Mouse (Mus musculus) neural tube, embryonic 15.5 days (tissue): ENCODE results near the gene Sema4b. TPM values are rescaled to one million over a fixed set of nuclear protein-coding genes. Genes with fewer than 3 reads are reported as not detected.

ENCODE experiments used
- ATAC-seq: fragments of 200-750 bp; cut with Nextera tagmentation; 2 replicates; pipeline ENCODE4 v1.8.0; 2017; ENCODE audit warnings: mild to moderate bottlenecking, moderate TSS enrichment, moderate library complexity; ENCODE audit not compliant: low FRiP score
- H3K27ac ChIP-seq: fragments of 300-500 bp; sonication (generic); replicated peaks from 2 replicates; pipeline ENCODE4 v1.5.1; 2015; ENCODE audit warnings: mild to moderate bottlenecking, inconsistent platforms
- H3K27me3 ChIP-seq: fragments of 300-500 bp; sonication (generic); replicated peaks from 2 replicates; pipeline ENCODE4 v1.6.1; 2015; ENCODE audit warnings: inconsistent platforms
- H3K36me3 ChIP-seq: fragments of 300-500 bp; sonication (generic); 2 replicates; pipeline ENCODE4 v1.6.1; 2015; ENCODE audit warnings: inconsistent platforms
- H3K4me1 ChIP-seq: fragments of 300-500 bp; sonication (generic); 2 replicates; pipeline ENCODE4 v1.6.1; 2015; ENCODE audit warnings: inconsistent platforms
- H3K4me2 ChIP-seq: fragments of 300-500 bp; sonication (generic); 2 replicates; pipeline ENCODE4 v1.6.1; 2015; ENCODE audit warnings: inconsistent platforms, mild to moderate bottlenecking, moderate library complexity
- H3K4me3 ChIP-seq: fragments of 300-500 bp; sonication (generic); replicated peaks from 2 replicates; pipeline ENCODE4 v1.5.1; 2015; ENCODE audit warnings: mild to moderate bottlenecking, inconsistent platforms
- H3K9ac ChIP-seq: fragments of 300-500 bp; sonication (generic); replicated peaks from 2 replicates; pipeline ENCODE4 v1.6.1; 2015; ENCODE audit warnings: mild to moderate bottlenecking, inconsistent platforms
- H3K9me3 ChIP-seq: fragments of 300-500 bp; sonication (generic); replicated peaks from 2 replicates; pipeline ENCODE4 v1.6.1; 2016; ENCODE audit warnings: inconsistent platforms
- WGBS: fragments of 180-500 bp; shearing (Covaris S2); methylation state at CpG from one replicate; pipeline ENCODE4 v1.1.7; 2015; ENCODE audit warnings: mixed read lengths; 5-methylcytosine and 5-hydroxymethylcytosine counted together
- polyA plus RNA-seq: library from polyadenylated mRNA; unstranded; fragments of >200 nt; fragmentation: Nextera tagmentation; extraction: Ambion mirVana; gene quantifications from 2 replicates; pipeline ENCODE4 v1.2.1, GENCODE M21; 2015

Gene Sema4b
- polyA plus RNA-seq, 1 experiment from 2014 or later: 25.8 TPM

- no peaks in the 10 kb centered on the region for H3K27me3 ChIP-seq
- H3K9ac ChIP-seq: no peak overlapping the region
- H3K4me1 ChIP-seq: no peaks in the 10 kb centered on the region
- no peaks in the 10 kb centered on the region for H3K36me3 ChIP-seq
- 93% methylated on average over 6 of the region's 6 CpGs for WGBS
- no peak overlapping the region for H3K4me3 ChIP-seq
- H3K4me2 ChIP-seq: no peak overlapping the region
- no peak for ATAC-seq
- H3K9me3 ChIP-seq: no peaks in the 10 kb centered on the region
- no peak overlapping the region for H3K27ac ChIP-seq
Measured at GRCm38 (mm10) chr7:80179327-80179726, 7.3 kb upstream of the Sema4b start.

- H3K9ac ChIP-seq: no peak overlapping the region
- ATAC-seq: no peak
- no peaks in the 10 kb centered on the region for H3K4me1 ChIP-seq
- no peaks in the 10 kb centered on the region for H3K27me3 ChIP-seq
- no peak overlapping the region for H3K4me2 ChIP-seq
- no peaks in the 10 kb centered on the region for H3K36me3 ChIP-seq
- H3K27ac ChIP-seq: no peak overlapping the region
- H3K4me3 ChIP-seq: no peak overlapping the region
- WGBS: 85% methylated on average over 6 of the region's 6 CpGs
- H3K9me3 ChIP-seq: no peaks in the 10 kb centered on the region
Measured at GRCm38 (mm10) chr7:80179790-80180189, 6.9 kb upstream of the Sema4b start.

- Histone ChIP-seq H3K27ac (no peak overlapping the region), H3K27me3 (no peaks in the 10 kb centered on the region), H3K4me2 (no peak overlapping the region), H3K4me3 (no peak overlapping the region), H3K9ac (no peak overlapping the region), H3K4me1 (0 out of 2 replicates have a peak, but pooled peaks cover 4% of the 10 kb centered on the region), H3K9me3 (no peaks in the 10 kb centered on the region), H3K36me3 (no peaks in the 10 kb centered on the region)
- WGBS: 77% methylated on average over 3 of the region's 3 CpGs
- ATAC-seq: no peak
Measured at GRCm38 (mm10) chr7:80180202-80180601, 6.4 kb upstream of the Sema4b start.

- Histone ChIP-seq H3K27me3 (no peaks in the 10 kb centered on the region), H3K4me2 (no peak overlapping the region), H3K9ac (no peak overlapping the region), H3K4me3 (no peak overlapping the region), H3K9me3 (no peaks in the 10 kb centered on the region), H3K36me3 (no peaks in the 10 kb centered on the region), H3K27ac (no peak overlapping the region), H3K4me1 (peaks cover 6% of the 10 kb centered on the region)
- 79% methylated on average over 2 of the region's 2 CpGs for WGBS
- no peak for ATAC-seq
Measured at GRCm38 (mm10) chr7:80181078-80181477, 5.6 kb upstream of the Sema4b start.

- no peak overlapping the region for H3K4me3 ChIP-seq
- H3K9ac ChIP-seq: no peak overlapping the region
- no peaks in the 10 kb centered on the region for H3K27me3 ChIP-seq
- H3K36me3 ChIP-seq: no peaks in the 10 kb centered on the region
- peaks cover 17% of the 10 kb centered on the region for H3K4me1 ChIP-seq
- no peak for ATAC-seq
- no peaks in the 10 kb centered on the region for H3K9me3 ChIP-seq
- no peak overlapping the region for H3K4me2 ChIP-seq
- no peak overlapping the region for H3K27ac ChIP-seq
Measured at GRCm38 (mm10) chr7:80182139-80182538, 4.5 kb upstream of the Sema4b start.

- Histone ChIP-seq H3K9me3 (no peaks in the 10 kb centered on the region), H3K27ac (no peak overlapping the region), H3K4me1 (peaks cover 30% of the 10 kb centered on the region), H3K9ac (no peak overlapping the region), H3K4me3 (no peak overlapping the region), H3K36me3 (no peaks in the 10 kb centered on the region), H3K27me3 (no peaks in the 10 kb centered on the region), H3K4me2 (no peak overlapping the region)
- WGBS: 100% methylated on average over 1 of the region's 1 CpGs
- ATAC-seq: no peak
Measured at GRCm38 (mm10) chr7:80183466-80183865, 3.2 kb upstream of the Sema4b start.

- no peaks in the 10 kb centered on the region for H3K9me3 ChIP-seq
- no peak overlapping the region for H3K9ac ChIP-seq
- no peaks in the 10 kb centered on the region for H3K27me3 ChIP-seq
- H3K4me2 ChIP-seq: no peak overlapping the region
- 50% methylated on average over 4 of the region's 5 CpGs for WGBS
- no peak overlapping the region for H3K4me3 ChIP-seq
- no peaks in the 10 kb centered on the region for H3K36me3 ChIP-seq
- no peak overlapping the region for H3K27ac ChIP-seq
- no peak for ATAC-seq
- H3K4me1 ChIP-seq: peaks cover 35% of the 10 kb centered on the region
Measured at GRCm38 (mm10) chr7:80183969-80184368, 2.7 kb upstream of the Sema4b start.

GRCm38 (mm10) chr7:80184551-80184950 lies 2.1 kb upstream of the Sema4b start:
- Histone ChIP-seq H3K27ac (no peak overlapping the region), H3K4me3 (no peak overlapping the region), H3K9me3 (no peaks in the 10 kb centered on the region), H3K9ac (no peak overlapping the region), H3K27me3 (no peaks in the 10 kb centered on the region), H3K4me2 (no peak overlapping the region), H3K36me3 (no peaks in the 10 kb centered on the region), H3K4me1 (peaks cover 40% of the 10 kb centered on the region)
- ATAC-seq: no peak
- WGBS: 37% methylated on average over 4 of the region's 4 CpGs

GRCm38 (mm10) chr7:80184968-80185367 lies 1.7 kb upstream of the Sema4b start:
- 46% methylated on average over 6 of the region's 6 CpGs for WGBS
- Histone ChIP-seq H3K4me2 (no peak overlapping the region), H3K9me3 (no peaks in the 10 kb centered on the region), H3K27me3 (no peaks in the 10 kb centered on the region), H3K4me3 (no peak overlapping the region), H3K27ac (no peak overlapping the region), H3K4me1 (peaks cover 42% of the 10 kb centered on the region), H3K36me3 (no peaks in the 10 kb centered on the region), H3K9ac (no peak overlapping the region)
- ATAC-seq: no peak

GRCm38 (mm10) chr7:80186021-80186420 lies 620 bp upstream of the Sema4b start:
- H3K4me3 ChIP-seq: peak overlapping the region; percentile 53
- H3K4me2 ChIP-seq: peak overlapping the region; percentile 74
- no peak overlapping the region; the same call in 1 of the 2 replicates for H3K9ac ChIP-seq
- peak overlapping the region; percentile 83 for H3K27ac ChIP-seq
- 17% methylated on average over 8 of the region's 8 CpGs for WGBS
- no peaks in the 10 kb centered on the region for H3K36me3 ChIP-seq
- H3K9me3 ChIP-seq: no peaks in the 10 kb centered on the region
- no peak for ATAC-seq
- peaks cover 49% of the 10 kb centered on the region for H3K4me1 ChIP-seq
- no peaks in the 10 kb centered on the region for H3K27me3 ChIP-seq

- no peak for ATAC-seq
- H3K4me3 ChIP-seq: peak overlapping the region; percentile 53
- H3K27ac ChIP-seq: peak overlapping the region; percentile 83
- H3K9me3 ChIP-seq: no peaks in the 10 kb centered on the region
- H3K27me3 ChIP-seq: no peaks in the 10 kb centered on the region
- WGBS: 46% methylated on average over 12 of the region's 12 CpGs
- peaks cover 64% of the 10 kb centered on the region for H3K4me1 ChIP-seq
- H3K36me3 ChIP-seq: no peaks in the 10 kb centered on the region
- peak overlapping the region; percentile 52 for H3K9ac ChIP-seq
- peak overlapping the region; percentile 74 for H3K4me2 ChIP-seq
Measured at GRCm38 (mm10) chr7:80187501-80187900, 860 bp downstream of the Sema4b start.

- ATAC-seq: no peak
- 58% methylated on average over 2 of the region's 2 CpGs for WGBS
- H3K9ac ChIP-seq: no peak overlapping the region
- no peaks in the 10 kb centered on the region for H3K9me3 ChIP-seq
- no peak overlapping the region for H3K4me3 ChIP-seq
- H3K27me3 ChIP-seq: no peaks in the 10 kb centered on the region
- H3K4me1 ChIP-seq: peaks cover 72% of the 10 kb centered on the region
- H3K4me2 ChIP-seq: peak overlapping the region; percentile 17; the same call in 1 of the 2 replicates
- H3K36me3 ChIP-seq: no peaks in the 10 kb centered on the region
- peak overlapping the region; percentile 63 for H3K27ac ChIP-seq
Measured at GRCm38 (mm10) chr7:80188579-80189125, 2.0 kb downstream of the Sema4b start.
